Mouse (Mus musculus): Measurements from ENCODE around the gene Pde11a. TPM values are rescaled to one million over a fixed set of nuclear protein-coding genes. Genes with fewer than 3 reads are reported as not detected.

Pde11a gene
- total and polyA plus RNA-seq, 2 experiments = not detected

GRCm38 (mm10) chr2:76109653-76110052 lies 228.9 kb downstream of the Pde11a start:
- H3K9ac ChIP-seq (ENCODE audit: low read depth, low read length) = no peak overlapping the region
- no peaks in the 10 kb centered on the region for H3K79me2 ChIP-seq (ENCODE audit: control insufficient read depth, insufficient read depth, low read length)
- H3K4me3 ChIP-seq (ENCODE audit: insufficient read depth, low read depth, low read length) = no peak overlapping the region
- 41% methylated on average over 8 of the region's 8 CpGs for WGBS
- H3K27me3 ChIP-seq (ENCODE audit: control insufficient read depth, insufficient read depth, low read length) = no peaks in the 10 kb centered on the region; the same call in 1 of the 2 replicates
- H3K36me3 ChIP-seq (ENCODE audit: control insufficient read depth, insufficient read depth, low read length) = no peaks in the 10 kb centered on the region
- no peak overlapping the region for H3K27ac ChIP-seq (replicated peaks; ENCODE audit: insufficient read depth, low read depth, low read length)
- TF ChIP-seq CTCF (IDR thresholded peaks at IDR 0.05; ENCODE audit: low read depth, low read length) = no peak
- TF ChIP-seq POLR2A (IDR thresholded peaks at IDR 0.05; ENCODE audit: extremely low read depth, insufficient read depth, low read length) = no peak
- H3K4me1 ChIP-seq (ENCODE audit: control insufficient read depth, insufficient read depth, low read length) = no peaks in the 10 kb centered on the region
- DNase-seq (ENCODE audit: extremely low read depth, low read depth, low spot score) = no peak

- H3K79me2 ChIP-seq (ENCODE audit: control insufficient read depth, insufficient read depth, low read length) = no peaks in the 10 kb centered on the region
- H3K27me3 ChIP-seq (ENCODE audit: control insufficient read depth, insufficient read depth, low read length) = no peaks in the 10 kb centered on the region
- TF ChIP-seq POLR2A (IDR thresholded peaks at IDR 0.05; ENCODE audit: extremely low read depth, insufficient read depth, low read length) (no peak), CTCF (IDR thresholded peaks at IDR 0.05; ENCODE audit: low read depth, low read length) (no peak)
These were observed 236.5 kb downstream of the Pde11a start for GRCm38 (mm10) chr2:76101889-76102602.

GRCm38 (mm10) chr2:76100597-76100996 lies 238.0 kb downstream of the Pde11a start:
- TF ChIP-seq POLR2A (IDR thresholded peaks at IDR 0.05; ENCODE audit: extremely low read depth, insufficient read depth, low read length) (no peak), CTCF (IDR thresholded peaks at IDR 0.05; ENCODE audit: low read depth, low read length) (no peak)
- no peaks in the 10 kb centered on the region for H3K4me1 ChIP-seq (ENCODE audit: control insufficient read depth, insufficient read depth, low read length)

More at GRCm38 (mm10) chr2:76101889-76102602, 236.5 kb downstream of the Pde11a start:
- WGBS = 70% methylated on average over 14 of the region's 14 CpGs
- no peak for DNase-seq (ENCODE audit: extremely low read depth, low read depth, low spot score)
- H3K27ac ChIP-seq (replicated peaks; ENCODE audit: insufficient read depth, low read depth, low read length) = no peak overlapping the region
- H3K36me3 ChIP-seq (ENCODE audit: control insufficient read depth, insufficient read depth, low read length) = no peaks in the 10 kb centered on the region
- H3K4me1 ChIP-seq (ENCODE audit: control insufficient read depth, insufficient read depth, low read length) = no peaks in the 10 kb centered on the region
- H3K4me3 ChIP-seq (ENCODE audit: insufficient read depth, low read depth, low read length) = no peak overlapping the region
- H3K9ac ChIP-seq (ENCODE audit: low read depth, low read length) = no peak overlapping the region

GRCm38 (mm10) chr2:76099726-76100347 lies 238.7 kb downstream of the Pde11a start:
- Histone ChIP-seq H3K4me3 (ENCODE audit: insufficient read depth, low read depth, low read length) (no peak overlapping the region), H3K27me3 (ENCODE audit: control insufficient read depth, insufficient read depth, low read length) (no peaks in the 10 kb centered on the region), H3K9ac (ENCODE audit: low read depth, low read length) (no peak overlapping the region), H3K79me2 (ENCODE audit: control insufficient read depth, insufficient read depth, low read length) (no peaks in the 10 kb centered on the region), H3K4me1 (ENCODE audit: control insufficient read depth, insufficient read depth, low read length) (no peaks in the 10 kb centered on the region), H3K27ac (replicated peaks; ENCODE audit: insufficient read depth, low read depth, low read length) (no peak overlapping the region), H3K36me3 (ENCODE audit: control insufficient read depth, insufficient read depth, low read length) (no peaks in the 10 kb centered on the region)
- WGBS = 80% methylated on average over 9 of the region's 9 CpGs
- no peak for DNase-seq (ENCODE audit: extremely low read depth, low read depth, low spot score)
- TF ChIP-seq CTCF (IDR thresholded peaks at IDR 0.05; ENCODE audit: low read depth, low read length) (no peak), POLR2A (IDR thresholded peaks at IDR 0.05; ENCODE audit: extremely low read depth, insufficient read depth, low read length) (no peak)

More at GRCm38 (mm10) chr2:76100597-76100996, 238.0 kb downstream of the Pde11a start:
- Histone ChIP-seq H3K79me2 (ENCODE audit: control insufficient read depth, insufficient read depth, low read length) (no peaks in the 10 kb centered on the region), H3K27ac (replicated peaks; ENCODE audit: insufficient read depth, low read depth, low read length) (no peak overlapping the region), H3K4me3 (ENCODE audit: insufficient read depth, low read depth, low read length) (no peak overlapping the region), H3K9ac (ENCODE audit: low read depth, low read length) (no peak overlapping the region), H3K36me3 (ENCODE audit: control insufficient read depth, insufficient read depth, low read length) (no peaks in the 10 kb centered on the region), H3K27me3 (ENCODE audit: control insufficient read depth, insufficient read depth, low read length) (no peaks in the 10 kb centered on the region)
- no peak for DNase-seq (ENCODE audit: extremely low read depth, low read depth, low spot score)
- 73% methylated on average over 9 of the region's 9 CpGs for WGBS

GRCm38 (mm10) chr2:76098381-76098780 lies 240.2 kb downstream of the Pde11a start:
- TF ChIP-seq CTCF (IDR thresholded peaks at IDR 0.05; ENCODE audit: low read depth, low read length) (no peak), POLR2A (IDR thresholded peaks at IDR 0.05; ENCODE audit: extremely low read depth, insufficient read depth, low read length) (no peak)
- Histone ChIP-seq H3K4me1 (ENCODE audit: control insufficient read depth, insufficient read depth, low read length) (no peaks in the 10 kb centered on the region), H3K27me3 (ENCODE audit: control insufficient read depth, insufficient read depth, low read length) (no peaks in the 10 kb centered on the region), H3K79me2 (ENCODE audit: control insufficient read depth, insufficient read depth, low read length) (no peaks in the 10 kb centered on the region), H3K27ac (replicated peaks; ENCODE audit: insufficient read depth, low read depth, low read length) (no peak overlapping the region), H3K36me3 (ENCODE audit: control insufficient read depth, insufficient read depth, low read length) (no peaks in the 10 kb centered on the region), H3K4me3 (ENCODE audit: insufficient read depth, low read depth, low read length) (no peak overlapping the region), H3K9ac (ENCODE audit: low read depth, low read length) (no peak overlapping the region)
- 33% methylated on average over 8 of the region's 8 CpGs for WGBS
- no peak for DNase-seq (ENCODE audit: extremely low read depth, low read depth, low spot score)

- Histone ChIP-seq H3K9ac (ENCODE audit: low read depth, low read length) (no peak overlapping the region), H3K36me3 (ENCODE audit: control insufficient read depth, insufficient read depth, low read length) (no peaks in the 10 kb centered on the region), H3K27me3 (ENCODE audit: control insufficient read depth, insufficient read depth, low read length) (no peaks in the 10 kb centered on the region), H3K4me3 (ENCODE audit: insufficient read depth, low read depth, low read length) (no peak overlapping the region), H3K79me2 (ENCODE audit: control insufficient read depth, insufficient read depth, low read length) (no peaks in the 10 kb centered on the region), H3K4me1 (ENCODE audit: control insufficient read depth, insufficient read depth, low read length) (no peaks in the 10 kb centered on the region), H3K27ac (replicated peaks; ENCODE audit: insufficient read depth, low read depth, low read length) (no peak overlapping the region)
- TF ChIP-seq CTCF (IDR thresholded peaks at IDR 0.05; ENCODE audit: low read depth, low read length) (no peak), POLR2A (IDR thresholded peaks at IDR 0.05; ENCODE audit: extremely low read depth, insufficient read depth, low read length) (no peak)
- no peak for DNase-seq (ENCODE audit: extremely low read depth, low read depth, low spot score)
- WGBS = 51% methylated on average over 7 of the region's 7 CpGs
These were observed 240.7 kb downstream of the Pde11a start for GRCm38 (mm10) chr2:76097847-76098246.
